Mouse (Mus musculus) ES-E14 (cell line): ENCODE measurements around the gene Cldn24.

ENCODE experiments used
- CHD2 ChIP-seq: IDR thresholded peaks from 2 replicates; pipeline ENCODE4 v1.6.1; 2014; ENCODE audit warnings: mild to moderate bottlenecking, low read depth, low read length, inconsistent platforms
- MAFK ChIP-seq: IDR thresholded peaks from 2 replicates; pipeline ENCODE4 v1.6.1; 2014; ENCODE audit warnings: mild to moderate bottlenecking, low read depth, low read length, inconsistent platforms; ENCODE audit not compliant: insufficient read depth
- ZC3H11A ChIP-seq: IDR thresholded peaks from 2 replicates; pipeline ENCODE4 v1.6.1; 2012; ENCODE audit warnings: low read depth, mild to moderate bottlenecking, inconsistent platforms, low read length, borderline replicate concordance
- ZNF384 ChIP-seq: IDR thresholded peaks from 2 replicates; pipeline ENCODE4 v1.6.1; 2012; ENCODE audit warnings: low read depth, low read length, inconsistent platforms

DNA sequence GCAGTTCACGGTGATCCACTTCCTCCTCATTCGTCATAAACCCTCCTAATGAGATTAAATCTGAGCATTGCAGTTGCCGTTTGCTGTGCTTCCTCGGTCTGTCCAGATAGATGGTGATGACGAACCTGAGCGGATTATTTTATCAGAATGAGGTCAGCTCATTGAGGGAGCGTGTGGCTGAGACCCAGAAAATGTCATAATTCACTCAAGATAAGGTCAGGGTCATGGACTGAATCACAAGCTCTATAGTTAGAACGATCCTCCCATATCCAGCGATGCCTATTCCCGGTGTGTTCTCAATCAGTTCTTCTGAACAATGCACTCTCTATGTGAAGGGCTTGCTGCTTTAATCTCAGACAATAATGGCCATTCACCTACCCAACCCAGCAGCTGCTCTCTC lies 34.2 kb upstream of the Cldn24 start:
- TF ChIP-seq ZC3H11A (no peak), CHD2 (no peak), MAFK (no peak), ZNF384 (no peak)
